Mouse (Mus musculus) B cell, adult 62 days (primary cell): ENCODE data around the gene Il33. TPM values are rescaled to one million over a fixed set of nuclear protein-coding genes. Genes with fewer than 3 reads are reported as not detected.

Experiments
- total RNA-seq: library from RNA; stranded (reverse); gene quantifications from 4 replicates; pipeline ENCODE4 v1.2.4, GENCODE M21; 2023

Il33 gene
- 0.36 TPM in 1 of 4 replicates, not detected in the others for total RNA-seq

GRCm38 (mm10) chr19:29924638-29925258 is at the start of gene Il33:
Il33 (plus strand) TSS chr19:29925114.

GRCm38 (mm10) chr19:30003621-30004020 is 78.7 kb downstream of the Il33 start, which contains the start of gene Trpd52l3:
Trpd52l3 (plus strand) TSS chr19:30003790.

Other genes with a start within 250 kb of the Il33 start
- not detected in 4 replicates for gene Mlana, start 227.3 kb upstream of the Il33 start, total RNA-seq
- 28.7 to 35.8 TPM (median 33.3 TPM) in 4 replicates for gene 9930021J03Rik, start 119.1 kb upstream of the Il33 start, total RNA-seq
- gene Ranbp6, start 112.1 kb upstream of the Il33 start, total RNA-seq: 24.0 to 25.6 TPM (median 24.7 TPM) in 4 replicates
- gene Trpd52l3, start 78.7 kb downstream of the Il33 start, total RNA-seq: not detected in 4 replicates
- 73.8 to 84.0 TPM (median 82.4 TPM) in 4 replicates for gene Uhrf2, start 105.4 kb downstream of the Il33 start, total RNA-seq